Mouse (Mus musculus) yolk sac, embryonic 10.5 days (tissue): ENCODE measurements around the gene Nedd8.

Experiments
- DNase-seq: peaks from one replicate; pipeline ENCODE4 v3.0.0-alpha.2; 2017; ENCODE audit warnings: low spot score

Nedd8 gene

DNA sequence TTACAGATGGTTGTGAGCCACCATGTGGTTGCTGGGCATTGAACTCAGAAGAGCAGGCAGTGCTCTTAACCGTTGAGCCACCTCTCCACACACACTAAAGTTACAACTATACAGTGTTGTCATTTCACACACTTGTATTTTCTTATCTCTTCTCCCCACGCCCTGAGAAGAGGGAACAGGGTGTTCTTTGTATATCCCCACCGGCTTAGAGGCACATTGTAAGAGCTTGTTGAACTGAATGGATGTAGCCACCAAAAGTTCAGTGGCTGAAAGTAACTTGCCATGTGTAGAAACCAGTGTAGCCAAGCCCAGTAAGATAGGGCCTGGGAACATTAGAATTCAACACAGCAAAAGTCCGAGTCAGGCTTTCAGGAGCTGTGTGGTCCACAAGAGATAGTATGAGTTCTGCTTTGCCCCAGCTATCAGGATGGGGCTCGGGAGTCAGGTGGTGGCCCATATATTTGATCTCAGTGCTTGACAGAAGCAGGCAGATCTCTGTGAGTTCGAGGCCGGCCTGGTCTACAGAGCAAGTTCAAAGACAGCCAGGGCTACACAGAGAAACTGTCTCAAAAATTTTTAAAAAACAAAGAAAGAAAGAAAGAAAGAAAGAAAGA, 57.3 kb downstream of the Nedd8 start:
- no peak for DNase-seq

DNA sequence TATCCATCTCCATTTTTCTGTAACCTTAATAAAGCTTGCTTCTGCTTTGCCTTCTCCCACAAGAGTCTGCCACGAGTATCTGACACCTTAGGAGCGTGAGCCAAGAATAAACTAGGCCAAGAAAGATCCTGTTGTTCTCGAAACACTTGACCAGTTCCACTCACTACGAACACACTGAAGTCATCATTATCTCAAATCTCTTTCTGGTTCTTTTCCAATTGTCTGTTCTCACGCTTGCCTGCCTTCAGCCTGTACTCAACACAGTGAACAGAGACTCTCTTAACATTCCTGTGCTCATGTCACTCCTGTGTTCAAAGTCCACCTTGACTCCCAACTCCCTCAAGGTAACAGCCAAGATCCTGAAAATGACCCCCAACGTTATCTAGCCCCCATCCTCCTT, 58.6 kb downstream of the Nedd8 start:
- peak; percentile 44 for DNase-seq
